Mouse (Mus musculus) olfactory bulb, adult 2 months (tissue): Measurements from ENCODE around the gene Tagln.

Source experiments
- CTCF ChIP-seq: fragments of 200-500 bp; IDR thresholded peaks from 2 replicates; pipeline ENCODE4 v1.5.1; 2012; ENCODE audit warnings: low read depth, mild to moderate bottlenecking, low read length, moderate library complexity; ENCODE audit not compliant: insufficient read depth
- POLR2A ChIP-seq: fragments of 200-500 bp; IDR thresholded peaks from 2 replicates; pipeline ENCODE4 v1.6.1; 2012; ENCODE audit warnings: mild to moderate bottlenecking, low read depth, low read length, moderate library complexity; ENCODE audit not compliant: insufficient read depth

GRCm38 (mm10) chr9:45942464-45942863 lies 6.6 kb upstream of the Tagln start:
- TF ChIP-seq POLR2A, result no peak
- no peak for TF ChIP-seq CTCF
